Comparison of ENCODE assay signal across 8 mouse cellular contexts in genomic region chr9:23222492-23222840, GRCm38 (mm10). TPM values are rescaled to one million over a fixed set of nuclear protein-coding genes. Genes with fewer than 3 reads are reported as not detected.
DNase-seq lines count a peak whose midpoint lies in the region; ATAC-seq and TF ChIP-seq lines count a peak whose summit lies in the region.

No protein-coding gene starts in this region.

- under 1% methylated on average over 26 of the region's 26 CpGs for WGBS in heart, embryonic 12.5 days
- 1% methylated on average over 26 of the region's 26 CpGs for WGBS in kidney, postnatal 0 days

- ATAC-seq in megakaryocyte, adult 5-6 weeks (ENCODE audit: poor library complexity, severe bottlenecking): no peak
- ATAC-seq in heart, embryonic 12.5 days (ENCODE audit: insufficient number of reproducible peaks, low FRiP score): peak; percentile 40
- ATAC-seq in kidney, postnatal 0 days (replicated peaks; ENCODE audit: low FRiP score, low read depth): peak; percentile 53

- H3K27ac ChIP-seq in heart, embryonic 12.5 days (ENCODE audit: poor library complexity, severe bottlenecking): peak overlapping the region; percentile 87
- H3K27ac ChIP-seq in kidney, postnatal 0 days: peak overlapping the region; percentile 64

- H3K27me3 ChIP-seq in megakaryocyte, embryonic 14.5 days (replicated peaks): peaks cover 70% of the 10 kb centered on the region
- peaks cover 19% of the 10 kb centered on the region; the same call in 1 of the 2 replicates for H3K27me3 ChIP-seq in heart, embryonic 12.5 days (replicated peaks)
- H3K27me3 ChIP-seq in kidney, postnatal 0 days (ENCODE audit: insufficient read depth, low read length): peaks cover 5% of the 10 kb centered on the region; the same call in 1 of the 2 replicates

- peak overlapping the region; percentile 82 for H3K9ac ChIP-seq in heart, embryonic 12.5 days
- H3K9ac ChIP-seq in kidney, postnatal 0 days (ENCODE audit: low read depth, low read length): peak overlapping the region; percentile 74

- peak overlapping the region; percentile 86 for H3K4me3 ChIP-seq in megakaryocyte, embryonic 14.5 days (replicated peaks)
- peak overlapping the region; percentile 81 for H3K4me3 ChIP-seq in heart, embryonic 12.5 days
- H3K4me3 ChIP-seq in kidney, postnatal 0 days (replicated peaks; ENCODE audit: low read depth, low read length): peak overlapping the region; percentile 69

- no peak for TF ChIP-seq CTCF in kidney, postnatal 0 days (IDR thresholded peaks at IDR 0.05; ENCODE audit: low read depth)

- H3K4me1 ChIP-seq in megakaryocyte, embryonic 14.5 days: peaks cover 15% of the 10 kb centered on the region
- peaks cover 13% of the 10 kb centered on the region; the same call in 1 of the 2 replicates for H3K4me1 ChIP-seq in heart, embryonic 12.5 days (replicated peaks)
- H3K4me1 ChIP-seq in kidney, postnatal 0 days (replicated peaks; ENCODE audit: insufficient read depth, low read length): 0 out of 2 replicates have a peak, but pooled peaks cover 4% of the 10 kb centered on the region

- H3K4me2 ChIP-seq in heart, embryonic 12.5 days: peak overlapping the region; percentile 98
- H3K4me2 ChIP-seq in kidney, postnatal 0 days (ENCODE audit: low read length): peak overlapping the region; percentile 99

- no peaks in the 10 kb centered on the region for H3K36me3 ChIP-seq in megakaryocyte, embryonic 14.5 days (replicated peaks; ENCODE audit: low read length)
- no peaks in the 10 kb centered on the region for H3K36me3 ChIP-seq in heart, embryonic 12.5 days
- H3K36me3 ChIP-seq in kidney, postnatal 0 days (ENCODE audit: insufficient read depth, low read length): no peaks in the 10 kb centered on the region

- peak; percentile 45 to 54 for DNase-seq in cerebellum, postnatal 10 days
- DNase-seq in kidney, postnatal 0 days (ENCODE audit: low spot score): peak; percentile 67
- peak; percentile 43 to 62 for DNase-seq in lung, postnatal 4 days
- DNase-seq in right cerebral cortex, postnatal 10 days (ENCODE audit: low spot score in 2 of 2): peak; percentile 32 to 44
- no peak for DNase-seq in spleen, postnatal 10 days (ENCODE audit: low spot score in 2 of 2)

- H3K9me3 ChIP-seq in megakaryocyte, embryonic 14.5 days: no peaks in the 10 kb centered on the region
- H3K9me3 ChIP-seq in heart, embryonic 12.5 days (replicated peaks): no peaks in the 10 kb centered on the region
- H3K9me3 ChIP-seq in kidney, postnatal 0 days (replicated peaks; ENCODE audit: low read length): no peaks in the 10 kb centered on the region

RNA-seq across cellular contexts. Expression of gene Bmper, which starts 0.4 kb away (rescaled TPM):
- not detected in 2 replicates for polyA plus RNA-seq in megakaryocyte, embryonic 14.5 days (2012; ENCODE audit: insufficient read depth, low replicate concordance)
- total RNA-seq in megakaryocyte, adult 5-6 weeks (2015): not detected in 2 replicates
- not detected in 2 replicates for total RNA-seq in megakaryocyte, adult 5-6 weeks (2017)
- 12.3 and 12.4 TPM in 2 replicates for polyA plus RNA-seq in heart, embryonic 12.5 days (2016; fragmentation: Nextera tagmentation; extraction: Ambion mirVana)
- 13.4 and 15.5 TPM in 2 replicates for polyA plus RNA-seq in kidney, postnatal 0 days (2015; fragmentation: Nextera tagmentation; extraction: Ambion mirVana)

Comparison
In these comparisons a context has a peak if more than half of its experiments do, and no peak if none do; other contexts are left out.
1. DNase-seq: peak in cerebellum, postnatal 10 days (2 of 2), kidney, postnatal 0 days (single experiment), lung, postnatal 4 days (2 of 2) and right cerebral cortex, postnatal 10 days (2 of 2); none in spleen, postnatal 10 days (0 of 2).
2. RNA of gene Bmper, which starts 0.4 kb away (polyA plus RNA-seq): 13.4 to 15.5 TPM in kidney, postnatal 0 days and 12.3 to 12.4 TPM in heart, embryonic 12.5 days; not detected in megakaryocyte, embryonic 14.5 days; every median in the first group is over 10 times any median in the second.
3. Peak in every context shown above with its lines, with median percentiles within 50 percentile points of each other: H3K4me3 ChIP-seq.